Mouse (Mus musculus) stomach, postnatal 0 days (tissue): ENCODE measurements around the gene Ltbp1. TPM values are rescaled to one million over a fixed set of nuclear protein-coding genes. Genes with fewer than 3 reads are reported as not detected.

ENCODE experiments used
- ATAC-seq: fragments of 200-750 bp; cut with Nextera tagmentation; 2 replicates; pipeline ENCODE4 v1.8.0; 2017; ENCODE audit not compliant: low FRiP score, low TSS enrichment
- DNase-seq: peaks from one replicate; pipeline ENCODE4 v3.0.0-alpha.2; 2016; ENCODE audit warnings: low spot score
- H3K27ac ChIP-seq: fragments of 300-500 bp; sonication (generic); replicated peaks from 2 replicates; pipeline ENCODE4 v1.5.1; 2014; ENCODE audit warnings: mild to moderate bottlenecking, control low read depth
- H3K27me3 ChIP-seq: fragments of 300-500 bp; sonication (generic); 2 replicates; pipeline ENCODE4 v1.6.1; 2014; ENCODE audit warnings: low read length; ENCODE audit not compliant: control insufficient read depth, insufficient read depth
- H3K36me3 ChIP-seq: fragments of 300-500 bp; sonication (generic); 2 replicates; pipeline ENCODE4 v1.6.1; 2014; ENCODE audit warnings: low read length, mixed read lengths; ENCODE audit not compliant: control insufficient read depth, insufficient read depth
- H3K4me1 ChIP-seq: fragments of 300-500 bp; sonication (generic); replicated peaks from 2 replicates; pipeline ENCODE4 v1.6.1; 2014; ENCODE audit warnings: antibody characterized with exemption; ENCODE audit not compliant: control insufficient read depth, insufficient read depth
- H3K4me2 ChIP-seq: fragments of 300-500 bp; sonication (generic); replicated peaks from 2 replicates; pipeline ENCODE4 v1.6.1; 2014; ENCODE audit warnings: low read depth, mild to moderate bottlenecking, control low read depth, moderate library complexity
- H3K4me3 ChIP-seq: fragments of 300-500 bp; sonication (generic); 2 replicates; pipeline ENCODE4 v1.5.1; 2014; ENCODE audit warnings: low read depth, low read length, control low read depth
- H3K9ac ChIP-seq: fragments of 300-500 bp; sonication (generic); 2 replicates; pipeline ENCODE4 v1.6.1; 2014; ENCODE audit warnings: mild to moderate bottlenecking, low read length, control low read depth, mixed read lengths
- H3K9me3 ChIP-seq: fragments of 300-500 bp; sonication (generic); 2 replicates; pipeline ENCODE4 v1.6.1; 2016; ENCODE audit warnings: low read length; ENCODE audit not compliant: control insufficient read depth
- CTCF ChIP-seq: IDR thresholded peaks from 2 replicates; pipeline ENCODE4 v1.5.1; 2016; ENCODE audit warnings: antibody characterized with exemption, low read depth, mild to moderate bottlenecking, moderate library complexity
- EP300 ChIP-seq: optimal IDR thresholded peaks from 2 replicates; pipeline ENCODE3; 2016; ENCODE audit warnings: antibody characterized with exemption
- WGBS: fragments of 180-500 bp; shearing (Covaris S2); extraction: QIAGEN DNeasy Blood & Tissue Kit; methylation state at CpG from one replicate; pipeline ENCODE4 v1.1.7; 2014; 5-methylcytosine and 5-hydroxymethylcytosine counted together
- polyA plus RNA-seq: library from polyadenylated mRNA; unstranded; fragments of >200 nt; fragmentation: Nextera tagmentation; extraction: Ambion mirVana; gene quantifications from 2 replicates; pipeline ENCODE4 v1.2.1, GENCODE M21; 2015

Ltbp1 gene
- polyA plus RNA-seq, result 16.2 and 17.7 TPM in 2 replicates

- Histone ChIP-seq H3K36me3 (no peaks in the 10 kb centered on the region), H3K27me3 (no peaks in the 10 kb centered on the region), H3K27ac (peak within 1 kb of the TSS; percentile 88), H3K4me3 (peak within 1 kb of the TSS; percentile 81), H3K4me2 (peak within 1 kb of the TSS; percentile 96), H3K4me1 (peaks cover 4% of the 10 kb centered on the region; the same call in 1 of the 2 replicates), H3K9me3 (no peaks in the 10 kb centered on the region), H3K9ac (peak within 1 kb of the TSS; percentile 77)
- WGBS, result under 1% methylated on average over 27 of the region's 27 CpGs
- ATAC-seq (peak; percentile 81), DNase-seq (peak; percentile 58)
- TF ChIP-seq EP300 (no peak), CTCF (no peak)
Measured at GRCm38 (mm10) chr17:75005281-75005684, at the start of gene Ltbp1. Ltbp1 (plus strand) TSS chr17:75005568.

GRCm38 (mm10) chr17:74959481-74960245 lies 45.7 kb upstream of the Ltbp1 start:
- 65% methylated on average over 6 of the region's 6 CpGs for WGBS

GRCm38 (mm10) chr17:74963222-74963621 lies 42.1 kb upstream of the Ltbp1 start:
- H3K4me2 ChIP-seq, result no peak overlapping the region
- no peak overlapping the region for H3K4me3 ChIP-seq
- no peak overlapping the region for H3K27ac ChIP-seq
- no peaks in the 10 kb centered on the region for H3K4me1 ChIP-seq
- H3K9ac ChIP-seq, result no peak overlapping the region
- ATAC-seq (no peak), DNase-seq (no peak)
- H3K36me3 ChIP-seq, result no peaks in the 10 kb centered on the region
- H3K9me3 ChIP-seq, result no peaks in the 10 kb centered on the region
- WGBS, result 93% methylated on average over 8 of the region's 8 CpGs
- H3K27me3 ChIP-seq, result no peaks in the 10 kb centered on the region
- TF ChIP-seq EP300 (no peak), CTCF (no peak)

More at GRCm38 (mm10) chr17:74959481-74960245, 45.7 kb upstream of the Ltbp1 start:
- Histone ChIP-seq H3K4me3 (no peak overlapping the region), H3K27me3 (no peaks in the 10 kb centered on the region), H3K9me3 (no peaks in the 10 kb centered on the region), H3K4me1 (no peaks in the 10 kb centered on the region), H3K4me2 (no peak overlapping the region), H3K9ac (no peak overlapping the region), H3K27ac (no peak overlapping the region), H3K36me3 (no peaks in the 10 kb centered on the region)
- no peak for DNase-seq
- no peak for ATAC-seq
- TF ChIP-seq EP300 (no peak), CTCF (no peak)

- no peak for DNase-seq
- Histone ChIP-seq H3K27me3 (no peaks in the 10 kb centered on the region), H3K4me1 (no peaks in the 10 kb centered on the region), H3K36me3 (no peaks in the 10 kb centered on the region), H3K4me3 (no peak overlapping the region), H3K4me2 (no peak overlapping the region), H3K27ac (no peak overlapping the region), H3K9me3 (no peaks in the 10 kb centered on the region), H3K9ac (no peak overlapping the region)
- WGBS, result 93% methylated on average over 3 of the region's 3 CpGs
- ATAC-seq, result no peak
- peak; percentile 18; the same call in 1 of the 2 replicates for TF ChIP-seq CTCF
- no peak for TF ChIP-seq EP300
Measured at GRCm38 (mm10) chr17:74963861-74964260, 41.5 kb upstream of the Ltbp1 start.

GRCm38 (mm10) chr17:74967298-74967848 lies 38.0 kb upstream of the Ltbp1 start:
- H3K27ac ChIP-seq, result no peak overlapping the region
- H3K9ac ChIP-seq, result no peak overlapping the region
- DNase-seq (no peak), ATAC-seq (no peak)
- 78% methylated on average over 7 of the region's 7 CpGs for WGBS
- no peak overlapping the region for H3K4me2 ChIP-seq
- no peak for TF ChIP-seq CTCF
- no peak for TF ChIP-seq EP300
- H3K27me3 ChIP-seq, result no peaks in the 10 kb centered on the region
- H3K4me3 ChIP-seq, result no peak overlapping the region
- H3K36me3 ChIP-seq, result no peaks in the 10 kb centered on the region
- H3K9me3 ChIP-seq, result no peaks in the 10 kb centered on the region
- H3K4me1 ChIP-seq, result no peaks in the 10 kb centered on the region

- Histone ChIP-seq H3K4me2 (no peak overlapping the region), H3K27ac (no peak overlapping the region), H3K4me3 (no peak overlapping the region), H3K36me3 (no peaks in the 10 kb centered on the region), H3K27me3 (no peaks in the 10 kb centered on the region), H3K4me1 (no peaks in the 10 kb centered on the region), H3K9me3 (no peaks in the 10 kb centered on the region), H3K9ac (no peak overlapping the region)
- DNase-seq (no peak), ATAC-seq (no peak)
- no peak for TF ChIP-seq CTCF
- 76% methylated on average over 9 of the region's 9 CpGs for WGBS
Measured at GRCm38 (mm10) chr17:74968152-74968712, 37.1 kb upstream of the Ltbp1 start.
